In the genomic region with DNA sequence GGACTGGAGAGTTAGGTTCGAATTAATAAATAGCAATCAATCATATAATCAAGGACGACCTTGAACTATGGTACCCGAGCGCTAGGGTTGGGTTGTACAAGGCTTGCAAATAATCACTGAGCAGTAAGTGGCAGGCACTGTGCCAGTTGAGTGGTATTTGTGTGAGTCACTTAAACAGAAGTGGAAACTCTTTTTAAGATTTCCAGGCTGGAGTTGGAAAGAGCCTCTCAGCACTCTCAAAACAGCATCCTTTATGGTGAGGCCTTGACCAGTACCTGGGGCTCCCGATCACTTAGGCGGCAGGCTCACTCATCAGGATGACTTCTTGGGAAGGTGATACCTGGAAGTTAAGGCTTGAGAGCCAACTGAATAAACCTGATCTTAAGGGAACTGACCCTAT, we compare ENCODE assay signal across 8 mouse cellular contexts. TPM values are rescaled to one million over a fixed set of nuclear protein-coding genes. Genes with fewer than 3 reads are reported as not detected.
DNase-seq lines count a peak whose midpoint lies in the region; ATAC-seq and TF ChIP-seq lines count a peak whose summit lies in the region.

No protein-coding gene starts in this region.

- H3K4me1 ChIP-seq in midbrain, embryonic 11.5 days (ENCODE audit: control insufficient read depth, insufficient read depth, low read length) = peaks cover 18% of the 10 kb centered on the region

- peak overlapping the region; percentile 100 for H3K27ac ChIP-seq in left cerebral cortex, adult 2 months
- H3K27ac ChIP-seq in midbrain, embryonic 11.5 days (ENCODE audit: low read depth, low read length) = peak overlapping the region; percentile 97

- no peaks in the 10 kb centered on the region for H3K9me3 ChIP-seq in midbrain, embryonic 11.5 days (ENCODE audit: control insufficient read depth, low read length)

- DNase-seq in left cerebral cortex, adult 2 months (ENCODE audit: extremely low spot score in 1 of 2, low spot score in 2 of 2) = peak in 1 of 2 experiments; percentile 37
- no peak for DNase-seq in left cerebral cortex, postnatal 36 days (ENCODE audit: low spot score in 2 of 2)
- DNase-seq in adrenal gland, adult 2 months = peak; percentile 85
- DNase-seq in gastrocnemius, postnatal 10 days = peak; percentile 57
- peak; percentile 65 for DNase-seq in kidney, postnatal 10 days
- no peak for DNase-seq in midbrain, embryonic 11.5 days (ENCODE audit: low spot score, missing footprints)
- no peak for DNase-seq in thymus, postnatal 10 days (ENCODE audit: low spot score in 2 of 2)
- DNase-seq in layer of hippocampus, postnatal 36 days = no peak

- peaks cover 22% of the 10 kb centered on the region for H3K36me3 ChIP-seq in midbrain, embryonic 11.5 days (ENCODE audit: control insufficient read depth, insufficient read depth, low read length)

- no peaks in the 10 kb centered on the region for H3K27me3 ChIP-seq in midbrain, embryonic 11.5 days (ENCODE audit: control insufficient read depth, insufficient read depth, low read length)

- peak overlapping the region; percentile 97 for H3K4me3 ChIP-seq in left cerebral cortex, adult 2 months
- H3K4me3 ChIP-seq in midbrain, embryonic 11.5 days (ENCODE audit: low read depth, low read length) = peak overlapping the region; percentile 100

- 59% methylated on average over 6 of the region's 6 CpGs for WGBS in midbrain, embryonic 11.5 days

- intact Hi-C loops in left cerebral cortex, adult 2 months (cut with DNase I) = loop anchor here (2.0 kb wide), 1 partner anchor 19 kb away; a partner anchor contains a TSS
- intact Hi-C loops in left cerebral cortex, postnatal 36 days (cut with DNase I) = loop anchor here (2.0 kb wide), 1 partner anchor 19 kb away; a partner anchor contains a TSS

- no peak for TF ChIP-seq CTCF in left cerebral cortex, adult 2 months (IDR thresholded peaks at IDR 0.05)

- H3K4me2 ChIP-seq in midbrain, embryonic 11.5 days = peak overlapping the region; percentile 93

- peak overlapping the region; percentile 100 for H3K9ac ChIP-seq in midbrain, embryonic 11.5 days (ENCODE audit: low read length)

- no peak for ATAC-seq in midbrain, embryonic 11.5 days (ENCODE audit: low FRiP score)

RNA-seq across cellular contexts. Expression of a gene that starts 0.8 kb away (rescaled TPM):
- total RNA-seq in left cerebral cortex, adult 2 months (2021) = 100 to 1,000 TPM; 119 to 120 TPM
- 100 to 1,000 TPM in 1 of 2 experiments, 10 to 100 TPM in 1; 99.7 to 113 TPM for total RNA-seq in left cerebral cortex, postnatal 36 days (2021)
- total RNA-seq in adrenal gland, adult 2 months (2021) = 100 to 1,000 TPM; 144 to 366 TPM
- polyA plus RNA-seq in adrenal gland, adult 2 months (2012; rRNA removed) = 159 and 166 TPM in 2 replicates
- 100 to 1,000 TPM in 1 of 2 experiments, 10 to 100 TPM in 1; 94.7 to 131 TPM for total RNA-seq in gastrocnemius, postnatal 10 days (2021)
- polyA plus RNA-seq in midbrain, embryonic 11.5 days (2014; fragmentation: Nextera tagmentation; extraction: Ambion mirVana) = 137 and 144 TPM in 2 replicates
- total RNA-seq in layer of hippocampus, postnatal 36 days (2021) = 10 to 100 TPM; 94.7 to 95.9 TPM

RNA-seq across cellular contexts. Expression of a gene that starts 9.9 kb away (rescaled TPM):
- total RNA-seq in left cerebral cortex, adult 2 months (2021) = 10 to 100 TPM; 38.3 to 42.0 TPM
- 10 to 100 TPM; 40.9 to 41.1 TPM for total RNA-seq in left cerebral cortex, postnatal 36 days (2021)
- 10 to 100 TPM; 41.8 to 45.8 TPM for total RNA-seq in adrenal gland, adult 2 months (2021)
- polyA plus RNA-seq in adrenal gland, adult 2 months (2012; rRNA removed) = 20.0 and 21.3 TPM in 2 replicates
- total RNA-seq in gastrocnemius, postnatal 10 days (2021) = 10 to 100 TPM; 16.7 to 18.8 TPM
- 70.9 and 75.4 TPM in 2 replicates for polyA plus RNA-seq in midbrain, embryonic 11.5 days (2014; fragmentation: Nextera tagmentation; extraction: Ambion mirVana)
- 10 to 100 TPM; 35.8 to 37.5 TPM for total RNA-seq in layer of hippocampus, postnatal 36 days (2021)

RNA-seq across cellular contexts. Expression of a gene that starts 18.6 kb away (rescaled TPM):
- 10 to 100 TPM; 20.0 to 28.1 TPM for total RNA-seq in left cerebral cortex, adult 2 months (2021)
- total RNA-seq in left cerebral cortex, postnatal 36 days (2021) = 10 to 100 TPM; 13.7 to 17.3 TPM
- total RNA-seq in adrenal gland, adult 2 months (2021) = 10 to 100 TPM in 1 of 2 experiments, 1 to 10 TPM in 1; 6.8 to 20.2 TPM
- polyA plus RNA-seq in adrenal gland, adult 2 months (2012; rRNA removed) = not detected in 2 replicates
- total RNA-seq in gastrocnemius, postnatal 10 days (2021) = 1 to 10 TPM in 1 of 2 experiments, not detected in 1; 7.5 TPM
- polyA plus RNA-seq in midbrain, embryonic 11.5 days (2014; fragmentation: Nextera tagmentation; extraction: Ambion mirVana) = not detected in 2 replicates
- total RNA-seq in layer of hippocampus, postnatal 36 days (2021) = 10 to 100 TPM; 12.5 to 21.9 TPM

RNA-seq across cellular contexts. Expression of a gene that starts 20.4 kb away (rescaled TPM):
- 10 to 100 TPM; 32.3 to 33.9 TPM for total RNA-seq in left cerebral cortex, adult 2 months (2021)
- 10 to 100 TPM; 32.4 to 33.7 TPM for total RNA-seq in left cerebral cortex, postnatal 36 days (2021)
- 10 to 100 TPM; 38.7 to 47.7 TPM for total RNA-seq in adrenal gland, adult 2 months (2021)
- 17.1 and 17.8 TPM in 2 replicates for polyA plus RNA-seq in adrenal gland, adult 2 months (2012; rRNA removed)
- 10 to 100 TPM; 22.8 to 27.2 TPM for total RNA-seq in gastrocnemius, postnatal 10 days (2021)
- 35.5 and 40.8 TPM in 2 replicates for polyA plus RNA-seq in midbrain, embryonic 11.5 days (2014; fragmentation: Nextera tagmentation; extraction: Ambion mirVana)
- total RNA-seq in layer of hippocampus, postnatal 36 days (2021) = 10 to 100 TPM; 30.8 to 32.4 TPM

RNA-seq across cellular contexts. Expression of a gene that starts 32.8 kb away (rescaled TPM):
- 10 to 100 TPM; 72.7 to 75.9 TPM for total RNA-seq in left cerebral cortex, adult 2 months (2021)
- total RNA-seq in left cerebral cortex, postnatal 36 days (2021) = 10 to 100 TPM; 73.2 to 73.7 TPM
- 1 to 10 TPM in 1 of 2 experiments, under 1 TPM in 1; 0.46 to 1.1 TPM for total RNA-seq in adrenal gland, adult 2 months (2021)
- 0.81 and 0.85 TPM in 2 replicates for polyA plus RNA-seq in adrenal gland, adult 2 months (2012; rRNA removed)
- under 1 TPM; 0.07 to 0.12 TPM for total RNA-seq in gastrocnemius, postnatal 10 days (2021)
- 0.03 and 0.05 TPM in 2 replicates for polyA plus RNA-seq in midbrain, embryonic 11.5 days (2014; fragmentation: Nextera tagmentation; extraction: Ambion mirVana)
- 10 to 100 TPM; 43.0 to 43.8 TPM for total RNA-seq in layer of hippocampus, postnatal 36 days (2021)

Comparison
In these comparisons a context has a peak if more than half of its experiments do, and no peak if none do; other contexts are left out.
1. DNase-seq: peak in adrenal gland, adult 2 months (single experiment), gastrocnemius, postnatal 10 days (single experiment) and kidney, postnatal 10 days (single experiment); none in left cerebral cortex, postnatal 36 days (0 of 2), midbrain, embryonic 11.5 days (single experiment), thymus, postnatal 10 days (0 of 2) and layer of hippocampus, postnatal 36 days (0 of 2).